Mouse (Mus musculus) right cerebral cortex, postnatal 4 days (tissue): ENCODE measurements around the gene Sik2.
A peak's percentile ranks its signal among the peaks of the same experiment; 100 is the strongest.

ENCODE experiments used
- DNase-seq: peaks from one replicate; pipeline ENCODE4 v3.0.0-alpha.2; 2022

Sik2 gene

GRCm38 (mm10) chr9:50863824-50864223 lies 145.0 kb downstream of the Sik2 start:
- no peak for DNase-seq

- no peak for DNase-seq
Measured at GRCm38 (mm10) chr9:50861119-50861839, 147.6 kb downstream of the Sik2 start.

- DNase-seq, result no peak
Measured at GRCm38 (mm10) chr9:50858681-50859080, 150.2 kb downstream of the Sik2 start.

- DNase-seq, result no peak
Measured at GRCm38 (mm10) chr9:50857082-50857641, 151.7 kb downstream of the Sik2 start.

- DNase-seq, result peak; percentile 87
Measured at GRCm38 (mm10) chr9:50856341-50857081, 152.4 kb downstream of the Sik2 start.

GRCm38 (mm10) chr9:50855780-50856179 lies 153.1 kb downstream of the Sik2 start:
- DNase-seq, result no peak

GRCm38 (mm10) chr9:50855133-50855766 lies 153.6 kb downstream of the Sik2 start:
- no peak for DNase-seq

GRCm38 (mm10) chr9:50854376-50854775 lies 154.5 kb downstream of the Sik2 start:
- no peak for DNase-seq

GRCm38 (mm10) chr9:50852634-50853349 lies 156.1 kb downstream of the Sik2 start:
- peak; percentile 49 for DNase-seq

- DNase-seq, result no peak
Measured at GRCm38 (mm10) chr9:50850713-50851112, 158.2 kb downstream of the Sik2 start.

- DNase-seq, result no peak
Measured at GRCm38 (mm10) chr9:50850271-50850670, 158.6 kb downstream of the Sik2 start.

- no peak for DNase-seq
Measured at GRCm38 (mm10) chr9:50849755-50850154, 159.1 kb downstream of the Sik2 start.

GRCm38 (mm10) chr9:50849249-50849648 lies 159.6 kb downstream of the Sik2 start:
- DNase-seq, result peak; percentile 99

GRCm38 (mm10) chr9:50848821-50849220 lies 160.1 kb downstream of the Sik2 start:
- no peak for DNase-seq

GRCm38 (mm10) chr9:50847606-50848368 lies 161.1 kb downstream of the Sik2 start:
- DNase-seq, result no peak

- DNase-seq, result no peak
Measured at GRCm38 (mm10) chr9:50847133-50847532, 161.7 kb downstream of the Sik2 start.

GRCm38 (mm10) chr9:50845547-50845946 lies 163.3 kb downstream of the Sik2 start:
- no peak for DNase-seq

- no peak for DNase-seq
Measured at GRCm38 (mm10) chr9:50845081-50845480, 163.8 kb downstream of the Sik2 start, which contains the start of gene Ppp2r1b. TSS of gene Ppp2r1b (plus strand) at chr9:50845301.
